Mouse (Mus musculus) midbrain, postnatal 0 days (tissue): ENCODE data around the gene Mgat5b. TPM values are rescaled to one million over a fixed set of nuclear protein-coding genes. Genes with fewer than 3 reads are reported as not detected.

Source experiments
- ATAC-seq: fragments of 200-750 bp; cut with Nextera tagmentation; 2 replicates; pipeline ENCODE4 v1.8.0; 2017; ENCODE audit warnings: moderate number of reproducible peaks, mild to moderate bottlenecking, moderate TSS enrichment, moderate library complexity; ENCODE audit not compliant: low FRiP score
- DNase-seq: peaks from one replicate; pipeline ENCODE4 v3.0.0-alpha.2; 2015; ENCODE audit warnings: low spot score
- H3K27ac ChIP-seq: fragments of 300-500 bp; sonication (generic); 2 replicates; pipeline ENCODE4 v1.5.1; 2014; ENCODE audit warnings: low read depth, mild to moderate bottlenecking, low read length, mixed read lengths
- H3K27me3 ChIP-seq: fragments of 300-500 bp; sonication (generic); 2 replicates; pipeline ENCODE4 v1.6.1; 2014; ENCODE audit warnings: low read length, control low read depth, mixed read lengths; ENCODE audit not compliant: insufficient read depth
- H3K36me3 ChIP-seq: fragments of 300-500 bp; sonication (generic); 2 replicates; pipeline ENCODE4 v1.6.1; 2014; ENCODE audit warnings: low read length, control low read depth, mixed read lengths; ENCODE audit not compliant: insufficient read depth
- H3K4me1 ChIP-seq: fragments of 300-500 bp; sonication (generic); 2 replicates; pipeline ENCODE4 v1.6.1; 2014; ENCODE audit warnings: mild to moderate bottlenecking, control low read depth, antibody characterized with exemption, low read length, mixed read lengths; ENCODE audit not compliant: insufficient read depth
- H3K4me2 ChIP-seq: fragments of 300-500 bp; sonication (generic); 2 replicates; pipeline ENCODE4 v1.6.1; 2014; ENCODE audit warnings: low read depth, mild to moderate bottlenecking, low read length, mixed read lengths; ENCODE audit not compliant: poor library complexity, severe bottlenecking
- H3K4me3 ChIP-seq: fragments of 300-500 bp; sonication (generic); 2 replicates; pipeline ENCODE4 v1.5.1; 2014; ENCODE audit warnings: low read depth, mild to moderate bottlenecking, low read length, moderate library complexity
- H3K9ac ChIP-seq: fragments of 300-500 bp; sonication (generic); replicated peaks from 2 replicates; pipeline ENCODE4 v1.6.1; 2014; ENCODE audit warnings: mild to moderate bottlenecking, low read length, moderate library complexity, mixed read lengths; ENCODE audit not compliant: poor library complexity, severe bottlenecking
- H3K9me3 ChIP-seq: fragments of 300-500 bp; sonication (generic); 2 replicates; pipeline ENCODE4 v1.6.1; 2016; ENCODE audit warnings: low read length, control low read depth
- CTCF ChIP-seq: IDR thresholded peaks from 2 replicates; pipeline ENCODE4 v1.5.1; 2016; ENCODE audit warnings: antibody characterized with exemption, mild to moderate bottlenecking
- WGBS: fragments of 180-500 bp; shearing (Covaris S2); extraction: QIAGEN DNeasy Blood & Tissue Kit; methylation state at CpG from one replicate; pipeline ENCODE4 v1.1.7; 2014; 5-methylcytosine and 5-hydroxymethylcytosine counted together
- polyA plus RNA-seq: library from polyadenylated mRNA; unstranded; fragments of >200 nt; fragmentation: Nextera tagmentation; extraction: Ambion mirVana; gene quantifications from 2 replicates; pipeline ENCODE4 v1.2.1, GENCODE M21; 2015
- total RNA-seq: library from RNA; depleted of rRNA; stranded (reverse); fragments of >200 nt; gene quantifications from 2 replicates; pipeline ENCODE4 v1.2.3, GENCODE M21; 2014; rRNA removed

Mgat5b gene
- 104 and 133 TPM in 2 replicates for total RNA-seq
- polyA plus RNA-seq: 23.7 and 24.7 TPM in 2 replicates

GRCm38 (mm10) chr11:116918323-116919185 is at the start of gene Mgat5b:
Gene Mgat5b (plus strand): TSS chr11:116918863.
- no peaks in the 10 kb centered on the region for H3K9me3 ChIP-seq
- ATAC-seq (peak; percentile 89), DNase-seq (peak; percentile 88)
- TF ChIP-seq CTCF: peak; percentile 93
- peaks cover 16% of the 10 kb centered on the region for H3K4me1 ChIP-seq
- H3K36me3 ChIP-seq: 0 out of 2 replicates have a peak, but pooled peaks cover 4% of the 10 kb centered on the region
- peak within 1 kb of the TSS; percentile 81 for H3K4me3 ChIP-seq
- peak within 1 kb of the TSS; percentile 77 for H3K27ac ChIP-seq
- H3K27me3 ChIP-seq: no peaks in the 10 kb centered on the region
- WGBS: 1% methylated on average over 33 of the region's 90 CpGs
- peak within 1 kb of the TSS; percentile 97 for H3K9ac ChIP-seq
- peak within 1 kb of the TSS; percentile 94 for H3K4me2 ChIP-seq

GRCm38 (mm10) chr11:116869223-116869622 is 49.4 kb upstream of the Mgat5b start:
- DNase-seq: no peak
- Histone ChIP-seq H3K9ac (no peak overlapping the region), H3K27me3 (no peaks in the 10 kb centered on the region), H3K4me1 (no peaks in the 10 kb centered on the region), H3K9me3 (no peaks in the 10 kb centered on the region), H3K27ac (no peak overlapping the region; the same call in 1 of the 2 replicates), H3K4me2 (no peak overlapping the region), H3K36me3 (peaks cover 59% of the 10 kb centered on the region), H3K4me3 (no peak overlapping the region)
- WGBS: 82% methylated on average over 8 of the region's 8 CpGs
- no peak for ATAC-seq
- TF ChIP-seq CTCF: no peak

GRCm38 (mm10) chr11:116869641-116870040 is 49.0 kb upstream of the Mgat5b start:
- H3K9ac ChIP-seq: no peak overlapping the region
- H3K27ac ChIP-seq: no peak overlapping the region
- no peak for TF ChIP-seq CTCF
- no peaks in the 10 kb centered on the region for H3K4me1 ChIP-seq
- no peak overlapping the region for H3K4me2 ChIP-seq
- H3K36me3 ChIP-seq: peaks cover 59% of the 10 kb centered on the region
- no peak overlapping the region for H3K4me3 ChIP-seq
- H3K27me3 ChIP-seq: no peaks in the 10 kb centered on the region
- DNase-seq (no peak), ATAC-seq (no peak)
- H3K9me3 ChIP-seq: no peaks in the 10 kb centered on the region
- WGBS: 92% methylated on average over 4 of the region's 4 CpGs

GRCm38 (mm10) chr11:116871538-116871937 is 47.1 kb upstream of the Mgat5b start:
- Histone ChIP-seq H3K9me3 (no peaks in the 10 kb centered on the region), H3K9ac (no peak overlapping the region)
- TF ChIP-seq CTCF: no peak

GRCm38 (mm10) chr11:116873987-116874386 is 44.7 kb upstream of the Mgat5b start:
- no peaks in the 10 kb centered on the region for H3K4me1 ChIP-seq
- no peak overlapping the region for H3K4me3 ChIP-seq
- peaks cover 33% of the 10 kb centered on the region for H3K36me3 ChIP-seq
- no peak overlapping the region for H3K4me2 ChIP-seq
- H3K27ac ChIP-seq: no peak overlapping the region
- no peak overlapping the region for H3K9ac ChIP-seq
- no peaks in the 10 kb centered on the region for H3K27me3 ChIP-seq
- DNase-seq (no peak), ATAC-seq (no peak)
- WGBS: 93% methylated on average over 20 of the region's 20 CpGs
- no peaks in the 10 kb centered on the region for H3K9me3 ChIP-seq
- no peak for TF ChIP-seq CTCF

More at GRCm38 (mm10) chr11:116871538-116871937, 47.1 kb upstream of the Mgat5b start:
- DNase-seq (no peak), ATAC-seq (no peak)
- Histone ChIP-seq H3K4me3 (no peak overlapping the region), H3K27me3 (no peaks in the 10 kb centered on the region), H3K36me3 (peaks cover 43% of the 10 kb centered on the region), H3K27ac (no peak overlapping the region), H3K4me2 (no peak overlapping the region), H3K4me1 (no peaks in the 10 kb centered on the region)
- WGBS: 88% methylated on average over 9 of the region's 9 CpGs

- no peak overlapping the region for H3K4me2 ChIP-seq
- ATAC-seq (no peak), DNase-seq (no peak)
- 89% methylated on average over 8 of the region's 8 CpGs for WGBS
- TF ChIP-seq CTCF: no peak
- H3K4me3 ChIP-seq: no peak overlapping the region
- H3K27ac ChIP-seq: no peak overlapping the region
- peaks cover 15% of the 10 kb centered on the region for H3K36me3 ChIP-seq
- no peak overlapping the region for H3K9ac ChIP-seq
- H3K27me3 ChIP-seq: no peaks in the 10 kb centered on the region
- H3K4me1 ChIP-seq: no peaks in the 10 kb centered on the region
- no peaks in the 10 kb centered on the region for H3K9me3 ChIP-seq
Measured at GRCm38 (mm10) chr11:116878454-116878853, 40.2 kb upstream of the Mgat5b start.
